Mouse (Mus musculus) spleen, postnatal 10 days (tissue): ENCODE results near the gene Pgpep1.
A peak's percentile ranks its signal among the peaks of the same experiment; 100 is the strongest.

Source experiments
- DNase-seq, 2 experiments: peaks; one replicate each; pipeline ENCODE4 v3.0.0; 2021 to 2022; ENCODE audit warnings: low spot score in 2 of 2

The Pgpep1 gene

GRCm38 (mm10) chr8:70660273-70660725 lies at the start of gene Pgpep1:
Gene Pgpep1 (minus strand): TSS chr8:70660388.
- peak in 1 of 2 experiments; percentile 43 for DNase-seq

- no peak for DNase-seq
Measured at GRCm38 (mm10) chr8:70709794-70710193, 49.6 kb upstream of the Pgpep1 start.

DNA sequence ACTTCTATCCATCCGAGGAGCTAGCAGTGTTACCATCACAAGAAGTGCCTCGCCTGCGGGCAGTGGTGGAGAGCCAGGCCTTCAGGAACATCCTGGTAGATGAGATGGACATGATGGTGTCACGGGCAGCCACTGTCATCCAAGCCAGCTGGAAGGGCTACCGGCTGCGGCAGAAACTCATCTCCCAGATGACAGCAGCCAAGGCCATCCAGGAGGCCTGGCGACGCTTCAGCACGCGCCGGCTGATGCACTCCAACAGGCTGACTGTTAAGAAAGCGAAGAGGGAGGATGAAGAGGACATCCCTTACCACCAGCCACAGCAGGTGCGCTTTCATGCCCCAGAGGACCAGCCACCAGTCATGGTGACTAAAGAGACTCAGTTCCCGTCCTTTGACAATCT lies 48.1 kb upstream of the Pgpep1 start:
- DNase-seq: no peak

- DNase-seq: no peak
Measured at GRCm38 (mm10) chr8:70703287-70703686, 43.1 kb upstream of the Pgpep1 start, which contains the start of gene Iqcn. Gene Iqcn (plus strand): TSS chr8:70703457.

DNA sequence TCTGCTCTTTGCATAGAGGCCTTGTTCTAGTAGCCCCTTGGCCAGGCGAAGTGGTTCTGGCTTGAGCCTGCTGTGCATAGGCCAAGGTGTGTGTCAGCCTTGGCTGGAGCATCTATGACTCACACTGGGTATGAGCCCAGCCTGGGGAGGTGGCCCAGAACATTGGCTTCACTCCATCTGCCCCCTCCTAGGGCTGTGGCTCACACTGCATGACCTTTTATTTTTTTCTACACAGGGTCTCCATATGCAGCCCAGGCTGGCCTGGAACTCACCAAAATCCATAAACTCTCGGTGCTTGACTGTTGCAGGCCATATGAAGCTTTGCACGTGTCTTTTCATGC lies 42.6 kb upstream of the Pgpep1 start:
- no peak for DNase-seq

- DNase-seq: no peak
Measured at GRCm38 (mm10) chr8:70701982-70702841, 42.0 kb upstream of the Pgpep1 start.

- DNase-seq: no peak
Measured at GRCm38 (mm10) chr8:70701048-70701981, 41.1 kb upstream of the Pgpep1 start.

GRCm38 (mm10) chr8:70700555-70700922 lies 40.4 kb upstream of the Pgpep1 start:
- DNase-seq: peak; percentile 79 to 90

DNA sequence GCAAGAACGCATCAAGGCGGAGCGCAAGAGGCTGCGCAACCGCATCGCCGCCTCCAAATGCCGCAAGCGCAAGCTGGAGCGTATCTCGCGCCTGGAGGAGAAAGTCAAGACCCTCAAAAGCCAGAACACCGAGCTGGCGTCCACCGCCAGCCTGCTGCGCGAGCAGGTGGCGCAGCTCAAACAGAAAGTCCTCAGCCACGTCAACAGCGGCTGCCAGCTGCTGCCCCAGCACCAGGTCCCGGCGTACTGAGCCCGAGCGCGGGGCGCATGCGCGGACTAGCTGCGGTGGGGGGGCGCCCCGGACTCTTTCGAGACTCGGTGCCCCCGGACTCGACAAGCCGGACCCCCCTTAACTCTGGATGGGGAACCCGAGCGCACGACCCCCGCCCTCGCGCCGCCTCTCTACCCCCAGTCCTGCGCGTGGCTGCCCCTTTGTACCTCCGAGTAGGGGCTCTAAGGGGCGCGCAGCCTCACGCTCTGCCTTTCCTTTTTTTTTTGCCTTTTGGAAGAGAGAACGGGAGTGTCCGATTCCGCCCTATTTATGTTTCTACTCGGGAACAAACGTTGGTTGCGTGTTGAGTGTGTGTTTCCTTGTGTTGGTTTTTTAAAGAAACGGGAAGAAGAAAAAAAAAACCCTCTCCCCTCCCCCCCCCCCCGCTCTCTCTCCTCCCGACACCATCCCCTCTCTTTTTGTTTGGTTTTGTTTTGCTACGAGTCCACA lies 39.8 kb upstream of the Pgpep1 start:
- DNase-seq: peak; percentile 83 to 84

GRCm38 (mm10) chr8:70699116-70699833 lies 39.1 kb upstream of the Pgpep1 start:
- DNase-seq: peak; percentile 76 to 84

DNA sequence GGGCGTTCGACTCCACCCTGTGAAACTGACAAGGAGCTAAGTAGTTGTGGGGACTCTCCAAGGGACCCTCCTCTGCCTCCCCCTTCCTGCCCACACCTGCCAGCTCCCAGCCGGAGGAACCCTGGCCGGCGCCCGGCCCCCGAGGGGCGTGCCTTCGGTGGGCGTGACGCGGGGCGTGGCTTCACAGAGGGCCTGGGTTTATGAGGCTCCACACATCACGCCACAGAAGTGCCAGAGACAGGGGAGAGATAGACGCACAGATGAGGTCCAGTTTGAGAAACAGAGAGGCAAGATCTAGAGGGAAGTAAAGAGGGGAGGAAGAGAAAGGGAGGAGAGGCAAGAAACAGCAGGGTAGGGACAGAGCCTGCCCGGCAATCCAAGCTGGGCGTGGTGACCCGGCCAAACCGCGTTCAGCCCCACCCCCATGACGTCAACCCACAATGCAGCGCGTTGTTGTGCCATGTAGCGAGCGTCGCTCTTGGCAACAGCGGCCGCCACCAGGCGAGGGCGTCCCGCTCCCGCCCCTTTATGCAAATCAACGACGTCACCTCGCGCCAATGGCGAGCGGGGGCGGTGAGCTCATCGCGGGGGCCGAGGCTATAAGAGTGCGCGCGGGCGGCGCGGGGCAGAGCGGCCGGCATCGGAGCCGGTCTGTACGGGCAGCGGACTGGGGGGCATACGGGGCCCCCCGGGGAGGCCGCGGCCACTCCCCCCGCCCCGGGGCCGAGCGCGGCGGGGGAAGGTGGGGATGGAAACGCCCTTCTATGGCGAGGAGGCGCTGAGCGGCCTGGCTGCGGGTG lies 38.3 kb upstream of the Pgpep1 start, which contains the start of gene Jund:
TSS of gene Jund (plus strand) at position 640 of the 800 bp plus-strand sequence.
- DNase-seq: peak; percentile 100

- DNase-seq: no peak
Measured at GRCm38 (mm10) chr8:70697366-70698250, 37.4 kb upstream of the Pgpep1 start.

DNA sequence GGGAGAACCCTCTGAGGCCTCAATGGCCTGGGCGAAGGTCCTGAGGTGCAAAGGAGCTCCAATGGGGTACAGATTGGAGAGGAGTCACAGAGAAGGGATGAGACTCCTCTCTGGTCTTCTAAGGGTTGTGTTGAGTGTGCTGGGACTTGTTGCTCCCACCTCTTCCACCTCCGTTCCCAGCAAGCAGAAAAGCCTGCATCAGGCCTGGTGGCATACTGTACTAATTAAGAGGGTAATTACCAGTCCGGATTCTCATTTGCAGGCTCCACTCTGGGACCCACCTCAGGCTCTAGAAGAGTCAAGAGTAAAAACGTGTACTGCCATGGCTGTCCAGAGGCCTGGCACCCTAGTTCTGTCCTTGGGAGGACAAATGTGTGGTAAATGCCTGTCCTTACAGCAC lies 36.8 kb upstream of the Pgpep1 start:
- peak in 1 of 2 experiments; percentile 49 for DNase-seq

DNA sequence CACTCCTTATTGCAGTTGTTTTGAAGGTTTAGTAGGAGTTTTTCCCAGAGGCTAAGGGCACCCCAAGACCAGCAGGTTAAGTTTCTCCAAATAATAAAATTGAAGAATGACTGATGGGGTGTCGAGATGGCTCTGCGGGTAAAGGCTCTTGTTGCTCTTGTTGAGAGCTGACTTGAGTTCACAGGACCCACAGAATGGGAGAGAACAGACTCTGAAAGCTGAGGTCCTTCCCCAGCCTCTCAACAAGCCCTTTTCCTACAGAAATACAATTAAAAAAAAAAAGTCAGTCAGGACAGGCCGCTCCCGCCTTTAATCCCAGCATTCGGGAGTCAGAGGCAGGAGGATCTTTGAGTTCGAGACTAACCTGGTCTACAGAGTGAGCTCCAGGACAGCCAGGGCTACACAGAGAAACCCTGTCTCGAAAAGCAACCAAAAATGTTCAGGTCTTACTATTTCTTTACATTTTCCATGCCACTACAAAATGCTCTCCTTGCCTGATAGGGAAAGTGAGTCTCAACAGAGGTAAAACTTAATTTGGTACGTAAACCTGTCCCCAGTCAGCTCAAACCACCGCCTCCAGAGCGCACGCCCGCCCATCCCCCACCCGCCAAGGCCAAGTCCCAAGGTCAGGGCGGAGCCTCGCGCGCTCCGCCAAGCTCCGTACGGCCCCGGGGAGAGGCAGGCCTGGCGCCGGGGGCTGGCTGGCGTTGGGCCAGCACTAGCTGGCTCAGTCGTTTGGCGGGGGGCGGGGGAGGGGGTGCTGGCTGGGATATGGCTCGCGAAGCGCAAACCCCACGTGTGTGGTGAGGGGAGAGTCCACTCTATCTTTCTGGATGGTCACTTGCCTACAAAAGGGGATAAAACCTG lies 36.1 kb upstream of the Pgpep1 start:
- peak; percentile 71 to 87 for DNase-seq

DNA sequence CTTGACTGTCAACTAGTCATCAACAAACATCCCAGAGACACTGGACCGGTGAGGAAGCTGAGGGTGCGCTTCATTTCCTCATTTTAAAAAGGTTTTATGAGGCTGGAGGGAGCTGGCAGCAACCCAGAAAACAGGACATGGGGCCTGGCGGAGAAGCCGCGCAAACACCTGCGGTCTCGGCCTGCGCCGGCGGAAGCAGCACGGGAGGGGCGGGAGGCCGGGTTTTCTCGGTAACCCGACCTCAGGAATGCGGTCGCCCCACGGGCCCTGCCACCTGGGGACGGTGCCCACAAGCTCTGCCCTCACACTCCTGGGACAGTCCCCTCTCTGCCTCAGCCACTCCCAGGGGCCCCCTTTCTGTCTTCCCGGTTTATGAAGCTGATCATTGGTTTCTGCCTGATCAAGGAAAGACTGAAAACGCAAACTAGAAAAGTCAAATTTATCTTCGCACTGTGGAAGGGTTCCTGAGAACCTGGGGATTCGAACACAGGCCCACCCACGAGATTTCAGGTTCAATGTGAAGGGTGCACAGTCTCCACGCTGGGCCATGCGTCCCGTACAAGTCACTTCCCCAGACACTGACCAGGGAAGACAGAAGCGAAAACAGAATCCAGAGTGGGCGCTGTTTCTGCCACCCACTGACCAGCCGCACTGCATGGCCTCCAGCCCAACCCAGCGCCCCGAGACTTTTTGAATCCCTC lies 35.3 kb upstream of the Pgpep1 start:
- DNase-seq: peak; percentile 67 to 80

DNA sequence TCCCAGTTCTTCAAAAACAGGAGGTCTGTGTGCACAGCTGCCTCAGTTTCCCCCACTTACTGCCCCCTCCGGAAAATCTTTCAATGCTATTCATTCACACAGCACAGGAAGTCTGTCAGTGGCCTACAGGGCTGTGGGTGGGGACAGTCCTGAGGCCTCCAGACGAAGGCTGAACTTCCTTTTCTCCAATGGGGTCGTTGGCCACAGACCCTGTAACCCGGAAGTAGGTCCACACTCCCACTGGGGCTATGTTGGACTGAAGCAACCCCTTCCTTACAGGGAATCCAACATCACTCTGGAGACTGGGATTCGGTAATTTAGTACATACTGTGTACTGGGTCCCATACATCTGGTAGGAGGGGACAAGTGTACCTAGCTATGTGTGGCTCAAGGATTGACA lies 33.4 kb upstream of the Pgpep1 start:
- DNase-seq: no peak

- no peak for DNase-seq
Measured at GRCm38 (mm10) chr8:70691727-70692231, 31.6 kb upstream of the Pgpep1 start.
